Mouse (Mus musculus): ENCODE measurements around the gene Atp2b1. TPM values are rescaled to one million over a fixed set of nuclear protein-coding genes. Genes with fewer than 3 reads are reported as not detected.

Atp2b1 gene
- 25.7 and 54.1 TPM in 2 replicates for polyA plus RNA-seq (2011; ENCODE audit: insufficient read depth, insufficient read length, low replicate concordance, missing spikeins)

- Histone ChIP-seq H3K4me1 (ENCODE audit: control insufficient read depth, insufficient read depth, low read length) (no peaks in the 10 kb centered on the region; the same call in 1 of the 2 replicates), H3K4me3 (replicated peaks; ENCODE audit: control insufficient read depth, low read depth, low read length) (peak within 1 kb of the TSS; percentile 99), H3K27ac (ENCODE audit: control insufficient read depth, insufficient read depth, low read depth, low read length, poor library complexity) (peak within 1 kb of the TSS; percentile 99)
- WGBS, result under 1% methylated on average over 93 of the region's 120 CpGs
- TF ChIP-seq POLR2A (IDR thresholded peaks at IDR 0.05; ENCODE audit: borderline replicate concordance, control insufficient read depth, low read depth, low read length) (peak; percentile 74; the same call in 1 of the 2 replicates), CTCF (IDR thresholded peaks at IDR 0.05; ENCODE audit: control insufficient read depth, insufficient read depth, low read length) (no peak)
Measured at GRCm38 (mm10) chr10:98913961-98914809, at the start of gene Atp2b1. Atp2b1 (plus strand) TSS chr10:98914406.

DNA sequence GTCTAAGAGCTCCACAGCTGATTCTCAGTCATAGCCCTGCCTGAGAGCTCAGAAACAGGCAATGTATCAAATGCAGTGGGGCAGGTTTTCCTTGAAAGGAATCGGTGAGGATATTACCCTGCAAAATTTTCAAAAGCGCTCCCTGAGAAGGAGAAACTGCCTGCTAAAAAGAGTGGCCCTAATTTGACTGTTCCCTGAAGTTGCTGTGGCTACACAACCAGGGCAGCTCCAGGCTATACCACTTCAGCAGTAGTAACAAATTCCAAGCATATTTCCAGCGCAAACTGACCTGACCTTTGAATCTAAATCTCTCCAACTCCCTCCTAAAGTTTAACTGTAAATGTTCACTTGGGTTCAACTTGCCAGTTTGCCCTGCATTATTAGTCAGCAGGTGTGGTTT is 49.4 kb upstream of the Atp2b1 start:
- Histone ChIP-seq H3K4me1 (ENCODE audit: control insufficient read depth, insufficient read depth, low read length) (no peaks in the 10 kb centered on the region), H3K27ac (ENCODE audit: control insufficient read depth, insufficient read depth, low read depth, low read length, poor library complexity) (no peak overlapping the region), H3K4me3 (replicated peaks; ENCODE audit: control insufficient read depth, low read depth, low read length) (no peak overlapping the region)
- TF ChIP-seq POLR2A (IDR thresholded peaks at IDR 0.05; ENCODE audit: borderline replicate concordance, control insufficient read depth, low read depth, low read length) (no peak), CTCF (IDR thresholded peaks at IDR 0.05; ENCODE audit: control insufficient read depth, insufficient read depth, low read length) (no peak)
- WGBS, result 76% methylated on average over 3 of the region's 3 CpGs

DNA sequence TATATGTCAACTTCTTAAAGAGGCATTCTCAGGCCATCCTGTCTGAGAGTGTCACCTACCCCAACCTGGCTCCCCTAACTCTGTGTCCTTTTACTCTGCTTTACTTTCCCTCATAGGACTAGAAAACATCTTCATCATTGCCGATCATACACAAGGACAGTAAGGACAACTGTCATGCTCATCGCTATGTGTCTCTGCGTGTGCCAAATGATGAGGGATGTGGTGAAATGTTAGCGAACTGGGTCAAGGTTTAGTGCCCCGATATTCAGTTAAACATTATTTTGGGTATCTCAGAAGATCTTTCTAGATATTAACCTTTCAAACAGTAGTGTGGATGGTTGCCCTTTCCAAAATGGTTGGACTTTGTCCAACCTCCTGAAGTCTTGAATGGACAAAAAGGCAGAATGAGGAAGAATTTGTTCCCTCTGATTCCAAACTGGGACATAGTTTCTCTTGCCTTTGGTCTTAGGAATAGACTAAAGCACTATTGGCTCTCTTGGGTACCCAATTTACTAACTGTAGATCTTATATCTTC is 47.3 kb upstream of the Atp2b1 start:
- no peak for TF ChIP-seq POLR2A (IDR thresholded peaks at IDR 0.05; ENCODE audit: borderline replicate concordance, control insufficient read depth, low read depth, low read length)
- no peak for TF ChIP-seq CTCF (IDR thresholded peaks at IDR 0.05; ENCODE audit: control insufficient read depth, insufficient read depth, low read length)
- no peak overlapping the region for H3K27ac ChIP-seq (ENCODE audit: control insufficient read depth, insufficient read depth, low read depth, low read length, poor library complexity)
- H3K4me3 ChIP-seq (replicated peaks; ENCODE audit: control insufficient read depth, low read depth, low read length), result no peak overlapping the region
- H3K4me1 ChIP-seq (ENCODE audit: control insufficient read depth, insufficient read depth, low read length), result no peaks in the 10 kb centered on the region
- 84% methylated on average over 5 of the region's 5 CpGs for WGBS

GRCm38 (mm10) chr10:98868351-98868908 is 45.8 kb upstream of the Atp2b1 start:
- no peak for TF ChIP-seq POLR2A (IDR thresholded peaks at IDR 0.05; ENCODE audit: borderline replicate concordance, control insufficient read depth, low read depth, low read length)
- TF ChIP-seq CTCF (IDR thresholded peaks at IDR 0.05; ENCODE audit: control insufficient read depth, insufficient read depth, low read length), result no peak
- 84% methylated on average over 4 of the region's 4 CpGs for WGBS

GRCm38 (mm10) chr10:98877855-98878254 is 36.4 kb upstream of the Atp2b1 start:
- TF ChIP-seq CTCF (IDR thresholded peaks at IDR 0.05; ENCODE audit: control insufficient read depth, insufficient read depth, low read length) (no peak), POLR2A (IDR thresholded peaks at IDR 0.05; ENCODE audit: borderline replicate concordance, control insufficient read depth, low read depth, low read length) (no peak)
- Histone ChIP-seq H3K4me3 (replicated peaks; ENCODE audit: control insufficient read depth, low read depth, low read length) (no peak overlapping the region), H3K4me1 (ENCODE audit: control insufficient read depth, insufficient read depth, low read length) (no peaks in the 10 kb centered on the region; the same call in 1 of the 2 replicates), H3K27ac (ENCODE audit: control insufficient read depth, insufficient read depth, low read depth, low read length, poor library complexity) (no peak overlapping the region)
- WGBS, result 54% methylated on average over 3 of the region's 3 CpGs

More at GRCm38 (mm10) chr10:98868351-98868908, 45.8 kb upstream of the Atp2b1 start:
- H3K4me3 ChIP-seq (replicated peaks; ENCODE audit: control insufficient read depth, low read depth, low read length), result no peak overlapping the region
- no peak overlapping the region for H3K27ac ChIP-seq (ENCODE audit: control insufficient read depth, insufficient read depth, low read depth, low read length, poor library complexity)
- H3K4me1 ChIP-seq (ENCODE audit: control insufficient read depth, insufficient read depth, low read length), result no peaks in the 10 kb centered on the region

DNA sequence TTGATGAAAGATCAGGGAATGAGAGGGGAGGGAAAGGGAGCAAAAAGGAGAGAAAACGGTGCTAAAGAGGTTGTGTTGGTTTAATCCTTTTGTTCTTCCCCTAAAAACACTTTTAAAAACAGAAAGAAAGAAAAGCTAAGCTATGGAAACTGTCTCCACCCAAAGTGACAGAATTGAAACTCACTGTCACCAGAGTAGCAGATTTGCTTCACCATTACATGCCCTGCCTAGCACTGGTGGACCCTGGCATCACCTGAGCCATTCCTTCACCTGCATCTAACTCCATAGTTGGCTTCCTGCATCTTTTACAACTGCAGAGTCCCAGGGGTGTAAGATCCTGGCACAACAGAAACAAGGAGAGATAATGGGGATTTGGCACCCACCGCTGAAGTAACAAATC is 35.6 kb upstream of the Atp2b1 start:
- TF ChIP-seq CTCF (IDR thresholded peaks at IDR 0.05; ENCODE audit: control insufficient read depth, insufficient read depth, low read length), result no peak
- no peak for TF ChIP-seq POLR2A (IDR thresholded peaks at IDR 0.05; ENCODE audit: borderline replicate concordance, control insufficient read depth, low read depth, low read length)
- Histone ChIP-seq H3K4me3 (replicated peaks; ENCODE audit: control insufficient read depth, low read depth, low read length) (no peak overlapping the region), H3K27ac (ENCODE audit: control insufficient read depth, insufficient read depth, low read depth, low read length, poor library complexity) (no peak overlapping the region), H3K4me1 (ENCODE audit: control insufficient read depth, insufficient read depth, low read length) (no peaks in the 10 kb centered on the region; the same call in 1 of the 2 replicates)
- WGBS, result 64% methylated on average over 2 of the region's 2 CpGs

GRCm38 (mm10) chr10:98880057-98880456 is 34.1 kb upstream of the Atp2b1 start:
- no peak overlapping the region for H3K4me3 ChIP-seq (replicated peaks; ENCODE audit: control insufficient read depth, low read depth, low read length)
- no peak overlapping the region for H3K27ac ChIP-seq (ENCODE audit: control insufficient read depth, insufficient read depth, low read depth, low read length, poor library complexity)
- TF ChIP-seq CTCF (IDR thresholded peaks at IDR 0.05; ENCODE audit: control insufficient read depth, insufficient read depth, low read length) (no peak), POLR2A (IDR thresholded peaks at IDR 0.05; ENCODE audit: borderline replicate concordance, control insufficient read depth, low read depth, low read length) (no peak)
- H3K4me1 ChIP-seq (ENCODE audit: control insufficient read depth, insufficient read depth, low read length), result no peaks in the 10 kb centered on the region; the same call in 1 of the 2 replicates
- WGBS, result 67% methylated on average over 8 of the region's 8 CpGs

DNA sequence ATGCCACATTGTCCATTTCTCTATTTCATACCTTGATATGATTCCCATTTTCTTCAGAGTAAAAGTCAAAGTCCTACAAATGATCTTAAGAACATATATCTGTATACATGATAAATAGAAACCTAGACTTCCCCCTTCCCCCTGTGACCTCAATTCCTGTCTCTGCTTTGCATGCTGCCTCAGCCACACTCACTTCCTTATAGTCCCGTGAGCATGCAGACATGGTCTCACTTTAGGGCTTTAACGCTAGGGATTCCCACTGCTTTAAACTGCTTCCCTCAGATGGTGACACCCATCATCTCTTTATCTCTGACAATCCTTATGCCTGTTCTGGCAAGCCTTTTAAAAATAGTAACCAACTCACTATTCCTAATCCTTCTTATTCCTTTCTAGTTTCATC is 33.5 kb upstream of the Atp2b1 start:
- no peak overlapping the region for H3K4me3 ChIP-seq (replicated peaks; ENCODE audit: control insufficient read depth, low read depth, low read length)
- 10% methylated on average over 2 of the region's 2 CpGs for WGBS
- no peaks in the 10 kb centered on the region; the same call in 1 of the 2 replicates for H3K4me1 ChIP-seq (ENCODE audit: control insufficient read depth, insufficient read depth, low read length)
- TF ChIP-seq CTCF (IDR thresholded peaks at IDR 0.05; ENCODE audit: control insufficient read depth, insufficient read depth, low read length), result no peak
- no peak overlapping the region for H3K27ac ChIP-seq (ENCODE audit: control insufficient read depth, insufficient read depth, low read depth, low read length, poor library complexity)

Data from bone marrow, adult 2 months (tissue).